Mouse (Mus musculus) left cerebral cortex, postnatal 36 days (tissue): Measurements from ENCODE around the gene Smbd1. TPM values are rescaled to one million over a fixed set of nuclear protein-coding genes. Genes with fewer than 3 reads are reported as not detected.

Source experiments
- DNase-seq, 2 experiments: peaks; one replicate each; pipeline ENCODE4 v3.0.0; 2021 to 2022; ENCODE audit warnings: low spot score in 2 of 2, mixed read lengths in 1 of 2
- intact Hi-C: fragments of 180-260 bp; cut with DNase I; formaldehyde crosslinking; loops from one replicate; pipeline ENCODE4 v1.15.1; 2025
- total RNA-seq, 2 experiments: library from RNA; stranded (reverse); gene quantifications; 2 replicates each; pipeline ENCODE4 v1.2.3; 2021

Gene Smbd1
- total RNA-seq = not detected

GRCm38 (mm10) chr16:32810321-32810720 is at the start of gene Smbd1:
TSS of gene Smbd1 (minus strand) at chr16:32810477.
- no peak for DNase-seq
- intact Hi-C loops = loop anchor here (5.0 kb wide), 2 partner anchors 67 to 197 kb away; partner anchors contain the start of genes Fyttd1 and Rubcn

GRCm38 (mm10) chr16:32858771-32859636 is 48.7 kb upstream of the Smbd1 start:
- intact Hi-C loops = no loop called here
- DNase-seq = no peak

DNA sequence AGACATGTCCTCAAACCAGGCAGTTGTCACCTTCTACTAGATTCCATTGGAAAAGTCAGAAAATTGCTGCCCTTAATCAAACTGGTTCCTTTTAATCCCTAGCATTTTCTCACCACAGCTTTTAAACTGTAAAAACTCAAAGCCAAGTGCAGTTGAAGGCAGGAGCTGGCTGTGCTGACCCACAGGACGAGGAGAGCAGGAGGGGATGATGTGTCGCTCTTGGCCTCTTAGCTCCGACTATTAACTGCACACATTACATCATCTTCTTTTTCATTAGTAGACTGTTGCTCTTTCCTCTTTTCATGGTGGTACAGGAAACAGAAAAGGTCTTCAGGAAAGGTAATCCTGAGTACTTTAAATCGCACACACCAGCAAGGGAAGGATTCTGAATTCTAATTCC is 48.1 kb upstream of the Smbd1 start:
- intact Hi-C loops = no loop called here
- DNase-seq = no peak

GRCm38 (mm10) chr16:32856751-32857150 is 46.5 kb upstream of the Smbd1 start:
- intact Hi-C loops = no loop called here
- no peak for DNase-seq

- intact Hi-C loops = no loop called here
- peak in 1 of 2 experiments; percentile 35 for DNase-seq
Measured at GRCm38 (mm10) chr16:32854050-32854571, 43.8 kb upstream of the Smbd1 start.

- intact Hi-C loops = no loop called here
- no peak for DNase-seq
Measured at GRCm38 (mm10) chr16:32853492-32854049, 43.3 kb upstream of the Smbd1 start.

DNA sequence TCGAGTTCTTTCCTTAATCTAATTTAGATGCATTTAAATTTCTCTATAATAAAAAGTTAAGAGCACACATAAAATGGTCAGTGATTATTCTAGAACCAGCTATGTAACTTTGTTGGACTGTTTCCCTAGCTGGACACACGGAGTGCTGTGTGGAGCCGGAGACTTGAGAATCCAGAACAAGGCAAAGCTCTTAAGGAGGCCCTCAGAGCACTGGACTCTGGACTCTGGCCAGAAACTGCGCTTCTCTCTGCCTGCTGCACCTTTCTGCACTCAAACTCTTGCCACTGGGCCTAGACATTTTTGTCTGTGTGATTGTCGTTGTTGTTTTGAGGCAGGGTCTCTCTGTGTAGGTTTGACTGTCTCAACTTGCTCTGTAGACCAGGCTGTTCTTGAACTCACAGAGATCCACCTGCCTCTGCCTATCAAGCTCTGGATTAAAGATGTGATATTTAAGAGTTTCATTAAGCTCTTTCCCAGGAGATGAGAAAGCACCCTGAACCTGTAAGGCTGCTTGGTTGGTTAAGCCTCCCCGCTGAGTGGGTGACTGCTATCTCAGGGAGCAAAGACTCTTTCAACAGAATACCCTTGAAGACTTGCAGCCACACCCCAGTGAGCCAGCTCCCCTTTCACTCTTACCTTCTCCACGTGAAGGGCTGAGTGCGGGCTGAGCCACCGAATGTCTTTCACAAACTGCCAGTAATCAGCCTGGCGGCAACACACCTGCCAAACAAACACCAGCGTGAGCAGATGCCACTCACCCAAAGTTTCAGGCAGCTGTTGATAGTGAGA is 39.0 kb upstream of the Smbd1 start:
- intact Hi-C loops = no loop called here
- DNase-seq = no peak

- intact Hi-C loops = no loop called here
- peak in 1 of 2 experiments; percentile 31 for DNase-seq
Measured at GRCm38 (mm10) chr16:32847103-32847502, 36.8 kb upstream of the Smbd1 start.

- no peak for DNase-seq
- intact Hi-C loops = no loop called here
Measured at GRCm38 (mm10) chr16:32831501-32831900, 21.2 kb upstream of the Smbd1 start.

DNA sequence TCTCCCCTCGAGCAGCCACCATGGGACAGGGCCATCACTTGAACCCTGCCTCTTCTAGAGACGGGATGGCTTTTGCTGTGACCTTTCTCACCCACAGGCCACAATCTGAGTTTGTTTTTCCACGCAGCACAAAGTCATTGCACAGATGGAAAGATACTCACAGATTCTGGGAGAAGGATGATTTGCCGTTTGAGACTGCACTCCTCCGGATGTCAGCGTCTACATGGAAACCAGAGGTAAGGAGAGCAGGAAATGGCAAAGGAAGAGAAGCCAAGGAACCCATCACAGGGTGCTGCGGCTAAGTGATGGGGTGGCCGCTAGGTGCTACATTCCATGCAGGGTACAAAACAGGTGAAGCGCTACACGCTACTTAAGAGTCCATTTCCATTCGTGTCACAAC is 18.8 kb upstream of the Smbd1 start:
- DNase-seq = no peak
- intact Hi-C loops = no loop called here

- no peak for DNase-seq
Measured at GRCm38 (mm10) chr16:32826521-32826920, 16.2 kb upstream of the Smbd1 start.

DNA sequence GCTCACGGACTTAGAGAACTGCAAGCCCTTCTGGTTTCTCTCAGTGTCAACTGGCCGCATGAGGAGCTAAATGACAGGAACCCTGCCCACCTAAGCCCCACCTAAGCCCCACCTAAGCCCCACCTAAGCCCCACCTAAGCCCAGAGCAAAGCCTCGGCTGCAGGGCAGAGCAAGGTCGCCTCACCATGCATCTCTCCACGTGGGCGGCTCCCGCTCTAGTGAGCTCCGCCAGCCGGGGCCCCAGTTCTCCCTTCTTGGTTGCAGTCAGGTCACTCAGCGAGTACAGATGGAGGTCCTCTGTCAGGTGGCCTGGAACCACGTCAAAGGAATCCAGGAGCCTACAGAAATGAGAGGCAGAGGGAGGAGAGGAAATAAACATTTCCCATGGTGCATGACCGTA is 15.1 kb upstream of the Smbd1 start:
- intact Hi-C loops = no loop called here

More at GRCm38 (mm10) chr16:32826521-32826920, 16.2 kb upstream of the Smbd1 start:
- intact Hi-C loops = no loop called here

DNA sequence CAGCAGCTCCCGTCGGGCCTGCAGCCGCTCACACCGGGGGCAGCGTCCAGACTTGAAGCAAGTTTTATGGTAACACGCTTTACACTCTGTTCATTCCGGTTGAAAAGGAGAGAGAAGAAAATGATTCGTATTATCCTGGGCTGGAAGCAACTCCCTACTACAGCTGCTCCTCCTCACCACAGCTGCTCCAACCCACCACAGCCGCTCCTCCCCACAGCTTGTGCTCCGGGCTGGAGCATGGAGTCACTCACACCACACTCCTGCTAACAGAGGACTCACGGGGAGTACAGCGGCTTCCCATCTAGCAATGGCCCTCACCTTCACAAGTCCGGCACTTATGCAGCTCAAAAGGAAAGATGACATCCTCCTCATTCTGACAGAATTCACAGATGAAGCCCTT is 13.8 kb upstream of the Smbd1 start:
- intact Hi-C loops = no loop called here
- DNase-seq = no peak

More for the DNA sequence above, 15.1 kb upstream of the Smbd1 start:
- no peak for DNase-seq

DNA sequence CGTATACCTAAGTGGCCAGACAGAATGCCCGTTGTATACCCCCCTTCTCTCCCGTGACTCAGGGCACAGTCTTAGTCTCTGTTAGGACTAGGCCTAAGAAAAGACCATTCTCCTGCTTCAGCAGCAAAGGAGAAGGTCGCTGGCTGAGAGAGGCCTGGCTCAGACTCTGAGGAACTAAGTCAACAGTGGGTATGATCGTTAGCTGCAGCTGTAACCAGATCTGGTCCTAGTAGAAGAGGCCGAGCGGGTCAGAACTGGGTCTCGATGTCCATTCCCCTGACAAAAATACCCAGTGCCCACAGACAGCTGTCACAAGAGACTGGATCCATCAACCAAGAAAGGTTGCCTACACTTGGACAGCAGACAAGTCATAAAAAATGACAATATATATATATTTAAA is 13.2 kb upstream of the Smbd1 start:
- intact Hi-C loops = no loop called here
- no peak for DNase-seq

GRCm38 (mm10) chr16:32822881-32823280 is 12.6 kb upstream of the Smbd1 start:
- DNase-seq = no peak
- intact Hi-C loops = no loop called here

DNA sequence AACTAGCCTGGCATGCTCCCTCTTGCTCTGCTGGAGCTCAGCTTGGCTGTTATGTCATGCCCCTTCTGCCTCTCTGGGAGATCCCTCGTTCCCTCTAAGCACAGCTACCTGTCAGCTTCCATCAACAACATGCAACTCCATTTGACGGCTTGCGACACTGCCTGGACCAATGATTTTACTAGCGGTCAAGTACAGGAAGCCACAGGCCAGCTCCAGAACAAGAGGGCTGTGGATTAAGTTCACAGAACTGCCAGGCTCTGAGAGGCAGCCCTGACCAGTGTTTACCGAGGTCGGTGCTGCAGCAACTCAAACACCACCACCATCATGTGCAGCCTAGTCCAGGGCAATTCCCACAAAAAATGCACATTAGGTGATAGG is 12.2 kb upstream of the Smbd1 start:
- DNase-seq = no peak
- intact Hi-C loops = no loop called here

- intact Hi-C loops = no loop called here
Measured at GRCm38 (mm10) chr16:32821772-32822449, 11.6 kb upstream of the Smbd1 start.

DNA sequence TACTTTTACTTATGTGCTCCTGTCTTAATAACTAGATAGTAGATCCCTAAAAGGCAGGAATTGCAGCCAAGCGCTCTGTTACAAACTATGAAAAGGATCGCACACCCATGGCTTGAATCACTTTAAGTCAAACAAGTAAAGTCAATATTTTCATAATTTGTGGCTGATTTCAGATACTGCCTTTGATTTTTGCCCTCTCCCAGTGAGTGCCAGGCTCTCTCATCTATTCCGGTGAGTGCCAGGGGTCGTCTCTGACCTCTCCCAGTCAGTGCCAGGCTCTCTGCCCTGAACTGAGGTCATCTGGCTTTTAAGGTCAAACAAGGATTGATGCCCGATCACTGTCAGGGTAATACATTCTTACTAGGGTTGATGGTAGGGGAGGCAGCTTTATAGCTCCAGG is 8.2 kb upstream of the Smbd1 start:
- no peak for DNase-seq
- intact Hi-C loops = no loop called here

More at GRCm38 (mm10) chr16:32821772-32822449, 11.6 kb upstream of the Smbd1 start:
- DNase-seq = no peak

- DNase-seq = no peak
- intact Hi-C loops = no loop called here
Measured at GRCm38 (mm10) chr16:32818036-32818435, 7.8 kb upstream of the Smbd1 start.
